In the genomic region with DNA sequence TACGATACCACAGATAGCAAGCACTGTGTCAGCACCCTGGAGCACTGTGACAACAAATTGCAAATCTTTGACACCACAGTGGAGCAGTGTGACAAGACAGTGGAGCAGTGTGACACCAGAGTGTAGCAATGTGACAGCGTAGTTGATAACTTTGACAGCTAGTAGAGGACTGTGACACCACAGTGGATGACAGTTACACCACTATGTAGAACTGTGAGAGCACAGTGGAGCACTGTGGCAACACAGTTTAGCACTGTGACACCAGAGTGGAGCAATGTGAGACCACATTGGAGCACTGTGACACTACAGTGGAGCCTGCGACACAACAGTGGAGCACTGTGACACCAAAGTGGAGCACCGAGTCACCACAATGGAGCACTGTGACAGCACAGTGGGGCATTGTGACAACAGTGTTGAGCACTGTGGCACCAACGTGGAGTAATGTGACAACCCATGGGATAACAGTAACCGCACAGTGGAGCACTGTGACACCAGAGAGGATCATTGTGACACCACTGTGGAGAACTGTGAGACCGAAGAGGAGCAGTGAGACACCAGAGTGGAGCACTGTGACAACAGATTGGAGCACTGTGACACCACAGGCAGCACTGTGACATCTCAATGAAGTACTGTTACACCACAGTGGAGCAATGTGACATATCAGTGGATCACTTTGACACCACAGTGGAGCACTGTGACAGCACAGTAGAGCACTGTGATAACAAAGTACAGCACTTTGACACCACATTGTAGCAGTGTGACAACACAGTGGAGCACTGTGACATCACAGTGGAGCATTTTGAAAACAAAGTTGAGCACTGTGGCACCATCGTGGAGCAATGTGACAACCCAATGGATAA, we compare ENCODE assay signal across 8 mouse cellular contexts.
DNase-seq lines count a peak whose midpoint lies in the region; ATAC-seq lines count a peak whose summit lies in the region.

No protein-coding gene starts in this region.

- peaks cover 89% of the 10 kb centered on the region for H3K9me3 ChIP-seq in heart, embryonic 12.5 days (replicated peaks)
- H3K9me3 ChIP-seq in limb, embryonic 12.5 days, result peaks cover 88% of the 10 kb centered on the region

- H3K4me1 ChIP-seq in heart, embryonic 12.5 days (replicated peaks), result no peaks in the 10 kb centered on the region
- no peaks in the 10 kb centered on the region for H3K4me1 ChIP-seq in limb, embryonic 12.5 days (replicated peaks)

- no peak overlapping the region for H3K4me3 ChIP-seq in heart, embryonic 12.5 days
- no peak overlapping the region for H3K4me3 ChIP-seq in limb, embryonic 12.5 days (replicated peaks)

- WGBS in heart, embryonic 12.5 days, result 44% methylated on average over 8 of the region's 8 CpGs
- 55% methylated on average over 8 of the region's 8 CpGs for WGBS in limb, embryonic 12.5 days

- no peak overlapping the region for H3K9ac ChIP-seq in heart, embryonic 12.5 days
- no peak overlapping the region for H3K9ac ChIP-seq in limb, embryonic 12.5 days (replicated peaks)

- H3K4me2 ChIP-seq in heart, embryonic 12.5 days, result no peak overlapping the region
- no peak overlapping the region for H3K4me2 ChIP-seq in limb, embryonic 12.5 days

- peak; percentile 16 to 34 for DNase-seq in cerebellum, postnatal 4 days (ENCODE audit: low spot score in 2 of 2)
- no peak for DNase-seq in cerebellum, postnatal 14 days
- peak; percentile 43 for DNase-seq in MN1 (ENCODE audit: low spot score)
- peak; percentile 28 for DNase-seq in naive thymus-derived CD4-positive, alpha-beta T cell, adult 2 months (ENCODE audit: low read depth)
- DNase-seq in left cerebral cortex, adult 11 months (ENCODE audit: low spot score), result no peak
- DNase-seq in c-Kit-positive CD71-positive TER-119-positive erythroid progenitor cells, embryonic 14.5 days (ENCODE audit: low spot score), result no peak

- no peaks in the 10 kb centered on the region for H3K27me3 ChIP-seq in heart, embryonic 12.5 days (replicated peaks)
- no peaks in the 10 kb centered on the region for H3K27me3 ChIP-seq in limb, embryonic 12.5 days

- no peaks in the 10 kb centered on the region for H3K36me3 ChIP-seq in heart, embryonic 12.5 days
- no peaks in the 10 kb centered on the region for H3K36me3 ChIP-seq in limb, embryonic 12.5 days

- H3K27ac ChIP-seq in heart, embryonic 12.5 days (ENCODE audit: poor library complexity, severe bottlenecking), result no peak overlapping the region
- H3K27ac ChIP-seq in limb, embryonic 12.5 days, result no peak overlapping the region

- ATAC-seq in heart, embryonic 12.5 days (ENCODE audit: insufficient number of reproducible peaks, low FRiP score), result peak; percentile 45
- ATAC-seq in limb, embryonic 12.5 days (ENCODE audit: insufficient number of reproducible peaks, insufficient read depth, low FRiP score, low TSS enrichment, low read depth), result peak; percentile 33

Comparison
In these comparisons a context has a peak if more than half of its experiments do, and no peak if none do; other contexts are left out.
1. DNase-seq: peak in cerebellum, postnatal 4 days (2 of 2), MN1 (single experiment) and naive thymus-derived CD4-positive, alpha-beta T cell, adult 2 months (single experiment); none in cerebellum, postnatal 14 days (0 of 2), left cerebral cortex, adult 11 months (single experiment) and c-Kit-positive CD71-positive TER-119-positive erythroid progenitor cells, embryonic 14.5 days (single experiment).